Mouse (Mus musculus): ENCODE measurements around the gene Gm28845. TPM values are rescaled to one million over a fixed set of nuclear protein-coding genes. Genes with fewer than 3 reads are reported as not detected.
A peak's percentile ranks its signal among the peaks of the same experiment; 100 is the strongest.

The Gm28845 gene
- not detected for total RNA-seq (2021)

- no peak for DNase-seq
Observed at GRCm38 (mm10) chr1:65119438-65119837, at the start of gene Gm28845. Gene Gm28845, minus strand, starts transcription at chr1:65119558.

GRCm38 (mm10) chr1:65167496-65167895 lies 48.1 kb upstream of the Gm28845 start:
- DNase-seq = no peak

GRCm38 (mm10) chr1:65162210-65162609 lies 42.9 kb upstream of the Gm28845 start:
- DNase-seq = no peak

- no peak for DNase-seq
Observed at GRCm38 (mm10) chr1:65156111-65156510, 36.8 kb upstream of the Gm28845 start.

GRCm38 (mm10) chr1:65154814-65155213 lies 35.5 kb upstream of the Gm28845 start:
- DNase-seq = no peak

- DNase-seq = no peak
Observed at GRCm38 (mm10) chr1:65147971-65148370, 28.6 kb upstream of the Gm28845 start.

GRCm38 (mm10) chr1:65147326-65147725 lies 28.0 kb upstream of the Gm28845 start:
- no peak for DNase-seq

- no peak for DNase-seq
Observed at GRCm38 (mm10) chr1:65146601-65147000, 27.2 kb upstream of the Gm28845 start.

GRCm38 (mm10) chr1:65144783-65145182 lies 25.4 kb upstream of the Gm28845 start:
- DNase-seq = no peak

GRCm38 (mm10) chr1:65137560-65137959 lies 18.2 kb upstream of the Gm28845 start:
- no peak for DNase-seq

- no peak for DNase-seq
Observed at GRCm38 (mm10) chr1:65132833-65133232, 13.5 kb upstream of the Gm28845 start.

- DNase-seq = no peak
Observed at GRCm38 (mm10) chr1:65131671-65132070, 12.3 kb upstream of the Gm28845 start.

- DNase-seq = no peak
Observed at GRCm38 (mm10) chr1:65130226-65130625, 10.9 kb upstream of the Gm28845 start.

GRCm38 (mm10) chr1:65129634-65130180 lies 10.3 kb upstream of the Gm28845 start:
- DNase-seq = no peak

- DNase-seq = no peak
Observed at GRCm38 (mm10) chr1:65122574-65123372, 3.4 kb upstream of the Gm28845 start, which contains the start of gene D630023F18Rik. Gene D630023F18Rik, minus strand, starts transcription at chr1:65123214.

- no peak for DNase-seq
Observed at GRCm38 (mm10) chr1:65118150-65118913, 1.0 kb downstream of the Gm28845 start.

GRCm38 (mm10) chr1:65113536-65114172 lies 5.7 kb downstream of the Gm28845 start:
- DNase-seq = no peak

GRCm38 (mm10) chr1:65112807-65113196 lies 6.6 kb downstream of the Gm28845 start:
- DNase-seq = no peak

GRCm38 (mm10) chr1:65112031-65112806 lies 7.1 kb downstream of the Gm28845 start:
- DNase-seq = peak; percentile 81

- no peak for DNase-seq
Observed at GRCm38 (mm10) chr1:65109756-65110435, 9.5 kb downstream of the Gm28845 start.

- DNase-seq = no peak
Observed at GRCm38 (mm10) chr1:65109196-65109595, 10.2 kb downstream of the Gm28845 start.

Measured in heart, postnatal 4 days (tissue).